Mouse (Mus musculus) gastrocnemius, postnatal 14 days (tissue): Measurements from ENCODE around the gene Erv3. TPM values are rescaled to one million over a fixed set of nuclear protein-coding genes. Genes with fewer than 3 reads are reported as not detected.
A peak's percentile ranks its signal among the peaks of the same experiment; 100 is the strongest.
"Not testable (repeated sequence)": the region's sequence is repeated elsewhere in the genome, so short reads cannot be mapped to it uniquely, and the experiment has no call there.

Experiments
- DNase-seq: peaks from one replicate; pipeline ENCODE4 v3.0.0; 2021; ENCODE audit warnings: mixed read lengths
- intact Hi-C: fragments of 180-260 bp; cut with DNase I; formaldehyde crosslinking; loops from one replicate; pipeline ENCODE4 v1.15.1; 2025; ENCODE audit warnings: low total_unique reads
- total RNA-seq, 2 experiments: library from RNA; stranded (reverse); gene quantifications; 2 replicates each; pipeline ENCODE4 v1.2.3; 2021

Gene Erv3
- total RNA-seq, 2 experiments from 2014 or later = not detected

GRCm38 (mm10) chr2:131868983-131869382 is 9.4 kb upstream of the Erv3 start:
- no peak for DNase-seq
- intact Hi-C loops = no loop called here

GRCm38 (mm10) chr2:131866676-131867075 is 7.1 kb upstream of the Erv3 start:
- no peak for DNase-seq

GRCm38 (mm10) chr2:131864262-131864796 is 4.8 kb upstream of the Erv3 start:
- intact Hi-C loops = no loop called here

More at GRCm38 (mm10) chr2:131866676-131867075, 7.1 kb upstream of the Erv3 start:
- intact Hi-C loops = no loop called here

DNA sequence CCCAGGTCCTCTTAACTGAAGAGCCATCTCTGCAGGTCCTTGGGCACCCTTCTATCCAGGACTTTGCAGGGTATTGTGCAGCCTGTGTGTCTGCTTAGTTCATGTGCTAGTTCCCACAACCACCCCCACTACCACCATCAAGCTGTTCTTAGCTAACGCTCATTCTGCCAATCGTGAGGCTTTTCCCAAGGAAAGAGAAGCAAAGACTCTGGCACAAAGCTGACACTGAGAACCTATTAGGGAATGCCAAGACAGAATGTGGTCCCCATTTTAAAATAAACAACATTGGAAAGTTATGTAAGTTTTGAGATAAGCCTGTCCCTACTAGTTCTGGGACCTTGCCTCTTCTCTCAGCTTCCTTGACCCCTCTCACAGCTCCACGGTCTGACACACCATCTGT is 3.9 kb upstream of the Erv3 start:
- DNase-seq = no peak
- intact Hi-C loops = no loop called here

More at GRCm38 (mm10) chr2:131864262-131864796, 4.8 kb upstream of the Erv3 start:
- DNase-seq = no peak

DNA sequence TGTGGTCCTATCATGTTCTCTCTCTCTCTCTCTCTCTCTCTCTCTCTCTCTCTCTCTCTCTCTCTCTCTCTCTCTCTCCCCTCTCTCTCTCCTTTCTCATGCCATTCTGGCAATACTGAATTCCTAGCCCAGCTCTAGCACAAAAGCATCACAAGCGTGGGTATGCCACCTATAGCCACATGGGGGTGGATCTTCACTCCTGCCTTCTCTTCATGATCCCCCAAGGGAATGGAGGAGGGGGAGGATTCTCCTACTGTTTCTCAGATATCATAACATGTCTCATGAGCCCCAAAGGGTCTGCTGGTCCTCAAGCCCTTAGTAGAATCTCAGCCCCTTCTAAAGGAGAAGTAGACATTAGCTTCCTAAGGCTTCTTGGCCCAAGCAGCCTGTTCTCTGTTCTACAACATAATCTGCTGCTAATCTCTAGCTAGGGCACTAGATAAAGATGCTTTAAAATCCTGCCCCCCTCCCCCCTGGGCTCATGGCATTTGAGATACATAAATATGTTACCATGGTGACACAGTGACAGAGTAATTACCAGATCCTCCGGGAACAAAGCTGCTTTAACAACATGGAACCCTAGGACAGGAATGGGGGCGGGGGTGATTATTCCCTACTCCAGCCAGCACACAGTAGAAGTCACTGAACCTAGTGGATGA is 3.2 kb upstream of the Erv3 start:
- DNase-seq = no peak
- intact Hi-C loops = no loop called here

GRCm38 (mm10) chr2:131857838-131858237 is 1.7 kb downstream of the Erv3 start:
- DNase-seq = no peak
- intact Hi-C loops = no loop called here

- intact Hi-C loops = no loop called here
- DNase-seq = no peak
These were observed 5.8 kb downstream of the Erv3 start for GRCm38 (mm10) chr2:131853719-131854118.

DNA sequence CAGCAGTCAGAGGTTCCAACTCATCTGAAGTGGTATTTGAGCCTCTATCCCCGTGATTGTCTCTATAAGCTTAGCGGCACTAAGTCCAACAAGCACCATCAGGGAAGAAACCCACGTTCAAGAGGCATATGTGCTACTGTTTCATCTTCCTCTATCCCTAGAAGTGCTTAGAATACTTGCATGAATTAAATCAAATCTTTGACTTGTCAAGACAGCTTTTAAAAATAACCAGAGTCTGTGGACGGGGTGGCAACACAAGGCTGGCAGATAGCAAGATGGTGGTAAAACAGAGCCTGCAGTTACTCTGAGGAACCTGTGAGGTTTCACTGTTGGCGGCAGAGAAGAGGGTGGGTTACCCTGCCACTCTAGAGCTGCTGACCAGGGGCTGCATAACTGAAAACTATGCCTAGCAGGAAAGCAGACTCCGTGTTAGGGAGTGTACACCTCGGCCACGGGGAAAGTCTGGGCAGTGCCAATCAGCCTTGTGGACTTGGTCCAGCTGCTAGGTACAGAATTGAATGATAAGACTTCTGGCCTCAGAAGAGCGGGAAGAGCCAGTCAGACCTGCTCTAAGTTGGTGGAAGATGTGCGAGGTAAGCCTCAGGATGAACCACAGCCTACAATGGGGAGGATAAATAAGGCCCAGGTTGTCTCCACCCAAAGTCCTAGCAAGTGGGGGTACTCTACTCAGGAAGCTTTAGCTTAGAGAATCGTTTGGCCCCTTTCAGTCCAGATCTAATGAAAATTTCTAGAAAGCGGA is 8.0 kb downstream of the Erv3 start:
- intact Hi-C loops = no loop called here

DNA sequence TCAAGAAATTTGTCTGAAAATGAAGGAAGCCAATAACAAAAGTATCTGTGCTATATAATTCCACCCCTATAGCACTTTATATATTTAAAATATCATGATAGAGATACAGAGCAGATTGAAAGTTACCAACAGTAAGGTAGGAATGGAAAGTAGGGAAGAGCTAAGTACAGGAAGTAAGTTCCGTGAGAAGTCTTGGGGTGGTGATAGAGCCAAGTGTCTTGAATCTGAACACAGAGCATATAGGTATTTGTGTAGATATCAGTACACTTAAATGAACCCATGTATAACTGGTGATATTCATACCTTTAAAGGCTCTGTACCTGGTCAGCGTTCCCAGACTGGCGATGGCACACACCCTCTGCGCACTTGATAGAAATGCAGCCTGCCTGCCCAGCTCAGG is 9.5 kb downstream of the Erv3 start:
- intact Hi-C loops = no loop called here
- DNase-seq = no peak

More for the DNA sequence above, 8.0 kb downstream of the Erv3 start:
- DNase-seq = no peak

DNA sequence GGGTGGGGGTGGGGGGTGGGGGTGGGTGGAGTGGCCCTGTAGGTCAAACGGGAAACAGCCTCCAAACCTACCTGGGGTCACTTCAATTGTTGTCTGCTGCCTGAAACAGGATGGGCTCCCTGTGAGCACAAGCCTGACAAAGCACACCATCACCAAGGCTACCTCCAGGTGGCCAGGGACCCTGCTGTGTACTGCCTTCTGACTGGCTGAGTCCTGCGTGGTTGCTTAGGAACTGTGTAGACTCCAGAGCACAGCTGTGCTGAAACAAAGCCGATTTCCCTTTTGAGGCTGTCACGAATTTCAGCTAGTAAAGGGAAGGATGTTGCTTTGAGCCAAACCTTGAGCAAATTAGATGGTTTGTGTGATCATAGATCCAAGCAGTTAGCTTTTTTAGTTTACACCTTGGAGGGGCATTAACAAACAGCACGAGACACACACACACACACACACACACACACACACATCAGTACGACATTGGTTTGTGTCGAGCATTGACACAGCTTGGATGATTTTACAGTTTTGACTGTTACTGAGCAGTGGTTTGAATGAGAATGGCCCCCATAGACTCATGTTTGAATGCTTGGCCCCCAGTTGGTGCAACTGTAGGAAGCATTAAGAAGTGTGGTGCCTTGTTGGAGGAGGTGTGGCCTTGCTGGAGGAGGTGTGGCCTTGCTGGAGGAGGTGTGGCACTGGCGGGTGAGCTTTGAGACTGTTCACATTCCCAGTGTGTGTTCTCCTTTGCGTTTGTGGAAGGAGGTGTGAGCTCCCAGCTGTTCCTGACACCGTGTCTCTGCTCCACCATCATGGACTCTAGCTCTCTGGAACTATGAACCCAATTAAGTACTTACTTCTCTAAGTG is 11.8 kb downstream of the Erv3 start:
- intact Hi-C loops = no loop called here
- DNase-seq = peak; percentile 14

DNA sequence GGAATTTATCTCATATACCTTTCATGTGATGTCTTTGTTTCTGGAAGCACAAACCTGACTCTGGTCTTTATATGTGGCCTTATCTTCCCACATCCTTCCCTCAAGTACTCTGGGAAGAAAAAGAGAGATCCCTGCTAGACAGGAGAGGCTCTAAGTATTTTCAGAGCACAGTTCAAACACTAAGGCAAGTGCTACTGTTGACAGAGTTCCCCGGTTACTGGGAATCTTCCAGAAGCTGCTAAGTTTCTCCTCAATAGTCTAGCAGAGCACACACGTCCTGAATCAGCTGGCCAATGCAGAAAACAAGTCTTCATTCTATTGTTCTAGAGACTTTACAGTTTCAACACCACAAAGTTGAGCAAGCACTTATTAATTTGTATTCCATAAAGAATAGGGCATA is 12.7 kb downstream of the Erv3 start:
- intact Hi-C loops = no loop called here
- DNase-seq = no peak

DNA sequence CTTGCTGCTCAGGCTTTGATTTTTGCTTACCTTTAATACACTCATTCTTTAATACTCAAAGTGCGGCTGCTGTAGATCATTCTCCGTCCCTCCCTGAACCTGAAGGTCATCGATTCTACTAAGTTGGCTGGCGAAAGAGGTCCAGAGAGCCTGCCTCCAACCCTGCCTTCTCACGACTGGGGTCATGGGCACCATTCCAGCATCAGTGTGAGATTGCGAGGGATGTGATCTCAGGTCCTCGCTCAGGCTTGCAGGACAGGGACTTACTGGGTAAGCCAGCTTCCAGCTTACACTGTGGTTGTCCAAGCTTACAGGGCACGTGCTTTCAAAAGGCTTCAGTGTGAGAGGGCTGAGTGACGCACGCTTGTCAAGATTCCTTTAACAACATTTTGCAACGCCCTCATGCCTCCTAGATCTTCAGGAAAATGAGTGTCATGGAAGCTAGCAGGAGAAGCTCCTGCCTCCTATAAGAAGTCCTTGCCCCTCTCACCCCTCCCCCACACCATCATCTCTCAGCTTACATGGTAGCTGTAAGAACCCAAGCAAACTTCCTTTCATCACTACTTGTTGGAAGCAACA is 13.3 kb downstream of the Erv3 start:
- no peak for DNase-seq
- intact Hi-C loops = no loop called here

- intact Hi-C loops = no loop called here
These were observed 13.9 kb downstream of the Erv3 start for GRCm38 (mm10) chr2:131845671-131846070.

GRCm38 (mm10) chr2:131842568-131842967 is 17.0 kb downstream of the Erv3 start:
- DNase-seq = no peak
- intact Hi-C loops = no loop called here

More at GRCm38 (mm10) chr2:131845671-131846070, 13.9 kb downstream of the Erv3 start:
- DNase-seq = no peak

DNA sequence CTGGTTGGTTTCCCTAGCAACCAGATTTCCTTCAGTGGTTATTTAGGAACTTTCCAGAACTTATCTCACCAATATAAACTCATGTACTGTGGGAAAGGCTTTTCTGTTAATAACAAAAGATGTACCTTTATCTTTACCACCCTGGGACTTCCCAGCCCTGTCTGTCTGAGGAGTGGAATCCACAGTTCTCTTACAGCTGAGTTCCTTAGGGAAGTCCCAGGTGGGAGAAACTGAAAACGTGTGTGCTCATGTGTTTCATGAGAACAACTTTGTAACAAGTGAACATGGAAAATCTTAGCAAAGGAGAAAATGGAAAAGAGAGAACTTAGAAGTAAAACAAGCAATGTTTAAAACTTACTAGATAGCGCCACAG is 18.2 kb downstream of the Erv3 start:
- intact Hi-C loops = no loop called here
- DNase-seq = no peak

- no peak for DNase-seq
- intact Hi-C loops = no loop called here
These were observed 18.8 kb downstream of the Erv3 start for GRCm38 (mm10) chr2:131840611-131841320.

DNA sequence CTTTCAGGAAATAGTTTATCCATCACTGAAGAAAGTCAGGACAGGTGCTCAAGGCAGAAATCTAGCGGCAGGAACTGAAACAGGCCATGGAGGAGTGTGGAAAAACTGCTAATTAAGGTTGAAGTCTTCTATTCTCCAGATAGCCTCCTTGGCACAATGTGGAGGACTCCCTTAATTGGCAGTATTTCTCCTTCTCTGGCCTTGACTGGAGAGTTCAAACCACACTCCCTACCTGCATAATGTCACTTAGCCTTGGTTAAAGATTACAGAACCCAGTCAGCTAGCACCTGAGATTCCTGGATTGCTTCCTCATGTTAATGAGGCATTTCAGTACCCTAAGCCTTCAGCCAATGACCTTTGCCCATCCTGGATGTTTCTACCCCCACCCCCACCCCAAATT is 25.3 kb downstream of the Erv3 start:
- no peak for DNase-seq
- intact Hi-C loops = no loop called here

DNA sequence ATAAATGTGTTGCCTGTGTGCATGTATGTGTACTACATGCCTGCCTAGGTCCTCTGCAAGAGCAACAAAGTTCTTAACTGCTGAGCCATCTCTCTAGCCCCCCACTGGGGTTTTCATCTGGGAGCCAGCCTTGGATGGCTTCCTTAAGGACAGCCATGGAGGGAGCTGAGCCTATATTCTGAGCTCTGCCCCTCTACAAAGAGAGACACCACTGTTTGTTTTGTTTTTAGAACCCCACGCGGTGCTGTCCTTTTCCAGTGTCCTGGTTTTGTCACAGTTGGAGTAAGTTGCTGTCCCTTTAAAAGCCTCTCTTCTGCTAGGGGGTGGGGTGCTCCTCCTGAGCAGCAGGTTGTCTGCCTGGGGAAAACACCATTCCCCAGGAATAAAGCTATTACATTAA is 27.7 kb downstream of the Erv3 start:
- no peak for DNase-seq
- intact Hi-C loops = no loop called here

GRCm38 (mm10) chr2:131830945-131831344 is 28.6 kb downstream of the Erv3 start:
- intact Hi-C loops, DNase-seq: not testable (repeated sequence)
